Mouse (Mus musculus) right cerebral cortex, postnatal 10 days (tissue): ENCODE data around the gene Creb3l1.

Source experiments
- DNase-seq, 2 experiments: peaks; one replicate each; pipeline ENCODE4 v3.0.0; 2021; ENCODE audit warnings: low spot score in 2 of 2

Creb3l1 gene

DNA sequence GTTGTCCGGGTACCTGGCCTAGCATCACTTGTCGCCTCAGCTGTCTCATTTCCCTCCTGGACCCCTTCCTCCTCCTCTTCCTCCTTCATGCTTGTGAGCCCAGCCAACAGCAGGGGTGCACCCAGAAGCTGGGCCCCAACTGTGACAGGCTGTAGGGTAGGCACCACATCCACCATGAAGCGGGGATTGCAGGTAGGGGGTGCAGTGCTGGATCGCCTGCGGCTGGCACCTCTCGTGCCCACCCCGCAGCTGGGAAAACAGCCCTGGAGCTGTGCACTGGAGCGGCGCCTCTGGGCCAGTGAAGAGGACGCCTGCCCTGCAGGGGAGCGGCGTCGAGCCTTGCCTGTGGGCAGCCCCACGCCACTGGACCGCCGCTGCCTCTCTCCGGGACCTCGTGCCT, 78.8 kb downstream of the Creb3l1 start, which contains the start of gene Gm9821:
Gene Gm9821, plus strand, starts transcription at position 221 of the 400 bp plus-strand sequence.
- no peak for DNase-seq

DNA sequence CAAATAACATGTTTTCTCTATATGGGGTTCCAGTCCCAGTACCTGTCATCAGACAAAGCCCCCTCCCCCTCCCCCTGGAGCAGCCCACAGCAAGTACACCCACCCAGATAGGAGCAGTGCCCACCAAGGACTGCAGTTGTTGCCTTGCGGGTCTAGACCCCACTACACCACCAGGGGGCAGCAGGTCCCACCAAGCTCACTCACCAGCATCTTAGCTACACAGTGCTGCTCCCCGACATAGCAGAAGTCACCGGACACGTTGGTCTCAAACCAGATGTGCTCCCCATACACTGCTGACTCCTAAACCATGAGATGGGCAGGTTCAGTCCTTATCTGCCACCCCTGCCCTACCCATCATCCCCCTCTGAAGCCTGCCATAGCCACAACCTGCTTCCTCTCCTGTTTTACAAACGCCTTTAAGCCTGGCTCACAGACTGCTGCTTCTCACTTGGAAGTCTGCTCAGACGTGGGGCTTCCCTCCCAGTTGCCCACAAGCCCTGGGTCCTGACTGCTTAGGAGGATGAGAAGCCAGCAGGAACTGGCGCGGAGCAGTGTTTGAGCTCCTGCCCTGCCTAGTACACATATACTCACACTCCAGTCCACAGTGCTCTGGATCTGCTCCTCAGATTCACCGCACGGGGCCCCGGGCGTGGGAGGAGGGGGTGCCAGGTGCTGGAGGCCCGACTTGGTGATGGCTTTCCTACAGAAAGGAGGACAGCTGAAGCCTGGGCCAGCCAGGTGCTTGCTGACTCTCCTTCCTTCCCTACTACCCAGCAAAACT, 79.9 kb downstream of the Creb3l1 start:
- peak; percentile 84 to 86 for DNase-seq

DNA sequence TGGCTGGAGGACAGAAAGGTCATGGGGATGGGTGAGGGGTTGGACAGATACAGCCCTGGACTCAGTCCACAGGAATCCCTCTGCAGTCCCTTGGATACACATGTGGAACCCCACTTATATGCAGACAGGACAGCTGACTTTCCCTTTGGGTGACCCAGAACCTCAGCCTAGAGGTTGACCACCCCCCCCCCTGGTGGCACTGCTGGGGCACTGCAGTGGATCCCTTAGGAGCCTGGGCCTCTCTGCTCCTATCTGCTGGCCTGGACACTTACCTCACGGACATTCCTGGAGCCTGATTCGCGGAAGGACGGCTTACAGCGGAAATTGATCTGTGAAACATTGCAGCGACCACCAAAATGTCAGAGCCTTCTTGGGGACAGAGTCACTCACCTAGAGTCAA, 81.9 kb downstream of the Creb3l1 start:
- no peak for DNase-seq

DNA sequence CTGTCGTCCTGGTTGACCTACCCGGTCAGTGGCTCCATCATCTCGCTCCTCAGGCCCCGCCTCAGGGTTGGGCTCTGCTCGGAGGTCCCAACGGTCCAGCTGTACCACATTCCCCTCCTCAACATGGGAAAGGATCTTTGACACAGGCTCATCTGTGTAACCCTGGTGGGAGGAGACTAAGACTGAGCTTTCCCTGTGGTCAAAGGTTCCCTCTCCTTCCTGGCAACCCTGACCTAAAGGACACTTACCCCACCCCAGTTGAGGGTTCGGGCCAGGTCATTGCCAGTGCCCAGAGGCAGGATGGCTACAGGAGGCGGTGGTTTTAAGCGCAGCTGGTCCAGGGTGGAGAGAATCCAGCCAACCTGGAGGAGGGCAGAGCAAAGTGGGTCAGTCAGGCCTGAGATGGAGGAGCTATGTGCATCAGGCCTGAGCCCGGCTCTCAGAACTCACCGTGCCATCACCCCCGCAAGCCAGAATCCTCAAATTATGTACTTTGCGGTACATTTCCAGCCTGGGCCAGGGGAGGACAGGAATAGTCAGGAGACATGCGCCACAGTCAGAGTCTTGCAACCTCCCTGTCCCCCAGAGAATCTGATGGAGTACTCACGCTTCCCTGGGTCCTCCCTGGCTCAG, 84.9 kb downstream of the Creb3l1 start:
- peak in 1 of 2 experiments; percentile 23 for DNase-seq

DNA sequence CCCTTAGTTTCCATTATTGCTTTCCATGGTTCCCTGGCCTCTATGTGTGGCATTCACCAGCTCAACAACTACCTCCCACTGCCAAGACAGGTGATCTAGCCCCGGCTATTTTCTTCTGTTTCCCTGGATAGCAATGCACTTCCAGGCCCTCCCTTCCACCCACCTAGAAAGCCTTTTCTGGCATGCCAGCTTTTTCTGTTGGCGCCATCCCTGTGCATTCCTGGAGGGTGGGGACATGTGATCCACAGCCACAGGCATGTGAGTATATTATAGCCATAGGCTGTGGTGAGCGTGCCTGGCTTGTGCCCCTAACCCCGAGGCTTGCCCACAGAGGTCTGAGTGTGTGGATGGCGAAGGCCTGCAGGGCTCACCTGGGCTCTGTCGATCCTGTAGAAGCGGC, 88.1 kb downstream of the Creb3l1 start:
- DNase-seq, result peak; percentile 43 to 57

DNA sequence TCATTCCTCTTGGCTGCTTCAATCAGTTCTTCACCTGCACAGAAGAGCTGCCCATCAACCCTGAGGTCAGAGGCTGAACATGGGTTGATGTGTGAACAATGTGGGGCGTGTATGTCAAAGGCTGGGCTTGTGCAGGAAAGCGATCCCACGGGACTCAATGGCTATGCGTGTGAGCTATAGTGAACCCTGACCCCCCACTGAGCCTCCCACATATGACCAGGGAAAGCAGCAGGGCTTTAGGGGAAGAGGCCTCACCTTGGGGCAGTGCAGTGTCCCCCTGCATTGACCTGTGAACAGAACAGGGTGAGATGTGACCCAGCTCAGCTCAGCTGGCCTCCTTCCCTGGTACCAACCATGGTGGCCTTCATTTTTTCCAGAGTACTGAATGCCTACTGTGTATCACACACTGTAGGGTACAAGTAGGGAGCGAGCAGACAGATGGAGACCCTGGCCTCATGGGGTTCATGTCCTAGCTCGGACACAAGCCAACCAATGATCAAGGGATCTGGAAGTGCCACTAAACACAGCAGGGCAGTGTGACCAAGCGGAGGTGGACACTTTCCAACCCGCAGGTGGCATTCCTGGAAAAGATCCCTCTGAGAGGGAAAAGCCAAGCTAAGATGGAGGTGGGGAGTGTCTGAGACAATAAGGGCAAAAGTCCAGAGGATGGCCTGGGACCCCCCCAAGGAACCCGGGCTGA, 89.3 kb downstream of the Creb3l1 start:
- peak in 1 of 2 experiments; percentile 26 for DNase-seq

DNA sequence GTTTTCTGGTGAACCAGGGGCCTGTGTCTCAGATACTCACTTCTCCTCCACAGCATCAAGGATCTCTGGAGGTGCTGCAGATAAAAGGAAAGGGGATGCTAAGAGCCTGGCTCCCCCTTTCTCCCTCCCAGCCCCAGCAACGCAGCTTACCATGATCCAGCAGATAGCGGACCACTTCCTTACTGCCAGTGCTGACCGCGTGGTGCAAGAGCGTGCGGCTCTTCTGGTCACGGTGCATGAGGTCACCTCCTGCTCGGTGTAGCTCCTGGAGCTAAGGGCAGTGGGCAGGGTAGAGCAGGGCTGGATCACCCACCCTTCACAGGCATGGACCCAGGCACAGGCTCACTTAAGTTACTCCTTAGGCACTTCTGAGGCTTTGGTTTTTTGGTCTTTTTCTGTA, 90.3 kb downstream of the Creb3l1 start:
- DNase-seq, result peak in 1 of 2 experiments; percentile 23

DNA sequence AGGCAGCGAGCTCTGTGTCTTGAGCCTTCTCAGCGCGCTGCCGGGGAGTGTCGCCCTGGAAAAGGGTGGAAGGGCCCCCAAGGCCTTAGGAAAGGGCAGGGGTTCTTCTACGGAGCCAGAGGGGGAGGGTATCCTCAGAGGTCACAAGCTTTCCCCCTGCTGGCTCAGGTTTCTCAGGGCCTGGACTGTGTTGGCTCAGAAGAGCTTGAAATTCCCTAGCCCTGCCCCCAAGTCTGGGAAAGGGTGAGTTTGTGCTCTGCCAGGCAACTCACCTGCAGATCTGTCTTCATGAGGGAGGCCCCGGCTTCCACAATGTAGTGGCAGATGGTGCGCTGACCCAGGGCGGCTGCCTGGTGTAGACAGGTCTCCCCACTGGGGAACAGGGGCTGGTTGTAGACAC, 90.8 kb downstream of the Creb3l1 start:
- DNase-seq, result peak in 1 of 2 experiments; percentile 25

DNA sequence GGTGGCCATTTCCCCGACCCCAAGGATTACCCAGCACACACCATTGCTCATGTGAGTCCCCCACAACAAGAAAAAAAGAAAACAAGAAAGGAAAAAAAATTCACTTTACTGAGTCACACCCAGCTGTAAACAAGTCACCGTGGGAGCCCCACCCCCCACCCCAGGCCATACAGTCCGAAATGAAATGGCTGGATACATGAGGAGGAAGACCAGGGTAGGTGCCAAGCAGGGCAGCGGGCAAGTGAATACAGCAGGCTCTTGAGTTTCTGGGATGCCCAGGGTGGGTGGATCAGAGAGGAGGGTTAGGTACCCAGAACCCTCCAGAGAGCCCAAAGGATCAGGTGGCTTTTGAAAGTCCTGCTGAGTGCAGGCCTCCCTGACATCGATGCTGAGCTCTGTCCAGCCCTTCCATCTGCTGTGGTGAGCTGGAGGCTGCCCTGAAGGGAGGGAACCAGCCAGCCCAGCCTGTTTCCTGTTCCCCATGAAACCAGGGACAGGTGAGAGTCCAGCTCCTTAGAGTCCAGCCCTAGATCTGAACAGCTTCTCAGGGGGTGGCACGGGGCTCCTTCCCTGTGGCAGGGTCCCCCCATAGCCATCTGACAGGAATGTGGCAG, 91.5 kb downstream of the Creb3l1 start:
- DNase-seq, result peak; percentile 25 to 40
